Mouse (Mus musculus) mouse embryonic stem cell (cell line): ENCODE results near the gene Ces1e.
"Not testable (repeated sequence)": the region's sequence is repeated elsewhere in the genome, so short reads cannot be mapped to it uniquely, and the experiment has no call there.

ENCODE experiments used
- in situ Hi-C, 2 experiments: fragments of 300-500 bp; cut with MboI; formaldehyde crosslinking; loops; 1 replicate in 1 of 2; 3 replicates in 1 of 2; pipeline ENCODE4 v1.14.3; 2019 to 2020; ENCODE audit warnings: low sequenced_read_pairs in 2 of 2, low pct_unique_long_range_greater_than_20kb in 1 of 2, mixed read lengths in 1 of 2; ENCODE audit not compliant: unreplicated experiment in 1 of 2

The Ces1e gene

GRCm38 (mm10) chr8:93229446-93229845, at the start of gene Ces1e:
Gene Ces1e, minus strand, starts transcription at chr8:93229619.
- in situ Hi-C loops: no loop called here

GRCm38 (mm10) chr8:93278176-93278805, 48.9 kb upstream of the Ces1e start:
- in situ Hi-C loops: no loop called here

GRCm38 (mm10) chr8:93274609-93275008, 45.2 kb upstream of the Ces1e start:
- in situ Hi-C loops: no loop called here

- in situ Hi-C loops: no loop called here
These were observed 43.9 kb upstream of the Ces1e start for GRCm38 (mm10) chr8:93273321-93273720.

GRCm38 (mm10) chr8:93272686-93273085, 43.3 kb upstream of the Ces1e start:
- in situ Hi-C loops: no loop called here

GRCm38 (mm10) chr8:93261436-93261835, 32.0 kb upstream of the Ces1e start:
- in situ Hi-C loops: no loop called here

- in situ Hi-C loops: no loop called here
These were observed 23.0 kb upstream of the Ces1e start for GRCm38 (mm10) chr8:93252400-93252925.

GRCm38 (mm10) chr8:93246057-93246456, 16.6 kb upstream of the Ces1e start:
- in situ Hi-C loops: no loop called here

- in situ Hi-C loops: no loop called here
These were observed 10.5 kb upstream of the Ces1e start for GRCm38 (mm10) chr8:93239884-93240283.

GRCm38 (mm10) chr8:93235681-93236080, 6.3 kb upstream of the Ces1e start:
- in situ Hi-C loops: no loop called here

- in situ Hi-C loops: no loop called here
These were observed 5.3 kb upstream of the Ces1e start for GRCm38 (mm10) chr8:93234706-93235105.

GRCm38 (mm10) chr8:93234068-93234467, 4.6 kb upstream of the Ces1e start:
- in situ Hi-C loops: no loop called here

GRCm38 (mm10) chr8:93228673-93229370, 597 bp downstream of the Ces1e start:
- in situ Hi-C loops: no loop called here

- in situ Hi-C loops: not testable (repeated sequence)
These were observed 2.9 kb downstream of the Ces1e start for GRCm38 (mm10) chr8:93226471-93226870.

- in situ Hi-C loops: no loop called here
These were observed 7.5 kb downstream of the Ces1e start for GRCm38 (mm10) chr8:93221896-93222295.

- in situ Hi-C loops: no loop called here
These were observed 11.6 kb downstream of the Ces1e start for GRCm38 (mm10) chr8:93217867-93218266.

- in situ Hi-C loops: no loop called here
These were observed 12.0 kb downstream of the Ces1e start for GRCm38 (mm10) chr8:93217375-93217774.

- in situ Hi-C loops: no loop called here
These were observed 18.3 kb downstream of the Ces1e start for GRCm38 (mm10) chr8:93211091-93211490.

- in situ Hi-C loops: not testable (repeated sequence)
These were observed 30.3 kb downstream of the Ces1e start for GRCm38 (mm10) chr8:93199146-93199545.
